Mouse (Mus musculus) lung, embryonic 14.5 days (tissue): ENCODE data around the gene Os9. TPM values are rescaled to one million over a fixed set of nuclear protein-coding genes. Genes with fewer than 3 reads are reported as not detected.

Source experiments
- ATAC-seq: fragments of 200-750 bp; cut with Nextera tagmentation; 2 replicates; pipeline ENCODE4 v1.8.0; 2017; ENCODE audit warnings: mild to moderate bottlenecking, moderate TSS enrichment, moderate library complexity; ENCODE audit not compliant: insufficient read depth
- DNase-seq: peaks from one replicate; pipeline ENCODE4 v3.0.0-alpha.2; 2015
- H3K27ac ChIP-seq: fragments of 300-500 bp; sonication (generic); 2 replicates; pipeline ENCODE4 v1.5.1; 2014; ENCODE audit warnings: low read depth, mild to moderate bottlenecking, moderate library complexity
- H3K27me3 ChIP-seq: fragments of 300-500 bp; sonication (generic); 2 replicates; pipeline ENCODE4 v1.6.1; 2014; ENCODE audit warnings: low read length, control low read depth; ENCODE audit not compliant: insufficient read depth
- H3K36me3 ChIP-seq: fragments of 300-500 bp; sonication (generic); 2 replicates; pipeline ENCODE4 v1.6.1; 2014; ENCODE audit warnings: control low read depth; ENCODE audit not compliant: insufficient read depth
- H3K4me1 ChIP-seq: fragments of 300-500 bp; sonication (generic); 2 replicates; pipeline ENCODE4 v1.6.1; 2014; ENCODE audit warnings: antibody characterized with exemption, control low read depth; ENCODE audit not compliant: insufficient read depth
- H3K4me2 ChIP-seq: fragments of 300-500 bp; sonication (generic); 2 replicates; pipeline ENCODE4 v1.6.1; 2014; ENCODE audit warnings: mild to moderate bottlenecking
- H3K4me3 ChIP-seq: fragments of 300-500 bp; sonication (generic); 2 replicates; pipeline ENCODE4 v1.5.1; 2014; ENCODE audit warnings: low read depth, low read length
- H3K9ac ChIP-seq: fragments of 300-500 bp; sonication (generic); 2 replicates; pipeline ENCODE4 v1.6.1; 2014
- H3K9me3 ChIP-seq: fragments of 300-500 bp; sonication (generic); 2 replicates; pipeline ENCODE4 v1.6.1; 2016; ENCODE audit warnings: low read depth, low read length, control low read depth
- CTCF ChIP-seq: IDR thresholded peaks from 2 replicates; pipeline ENCODE4 v1.5.1; 2016; ENCODE audit warnings: antibody characterized with exemption, low read depth
- WGBS: fragments of 180-500 bp; shearing (Covaris S2); extraction: QIAGEN DNeasy Blood & Tissue Kit; methylation state at CpG from one replicate; pipeline ENCODE4 v1.1.7; 2014; 5-methylcytosine and 5-hydroxymethylcytosine counted together
- polyA plus RNA-seq: library from polyadenylated mRNA; unstranded; fragments of >200 nt; fragmentation: Nextera tagmentation; extraction: Ambion mirVana; gene quantifications from 2 replicates; pipeline ENCODE4 v1.2.1, GENCODE M21; 2014

The Os9 gene
- polyA plus RNA-seq, 1 experiment from 2014 or later = 56.8 TPM

GRCm38 (mm10) chr10:127125210-127126001 is 4.5 kb upstream of the Os9 start:
- no peaks in the 10 kb centered on the region for H3K36me3 ChIP-seq
- H3K4me1 ChIP-seq = peaks cover under 1% of the 10 kb centered on the region; the same call in 1 of the 2 replicates
- H3K27ac ChIP-seq = no peak overlapping the region
- no peak overlapping the region for H3K4me2 ChIP-seq
- 72% methylated on average over 9 of the region's 9 CpGs for WGBS
- DNase-seq (peak; percentile 58), ATAC-seq (no peak)
- H3K9me3 ChIP-seq = no peaks in the 10 kb centered on the region
- H3K4me3 ChIP-seq = no peak overlapping the region
- no peaks in the 10 kb centered on the region for H3K27me3 ChIP-seq
- peak; percentile 52 for TF ChIP-seq CTCF
- no peak overlapping the region for H3K9ac ChIP-seq

GRCm38 (mm10) chr10:127123436-127123805 is 2.5 kb upstream of the Os9 start:
- Histone ChIP-seq H3K4me1 (peaks cover 3% of the 10 kb centered on the region; the same call in 1 of the 2 replicates), H3K4me2 (peak overlapping the region; percentile 60), H3K36me3 (peaks cover 10% of the 10 kb centered on the region; the same call in 1 of the 2 replicates), H3K27ac (no peak overlapping the region), H3K9ac (no peak overlapping the region), H3K4me3 (peak overlapping the region; percentile 23), H3K9me3 (no peaks in the 10 kb centered on the region), H3K27me3 (no peaks in the 10 kb centered on the region)
- peak; percentile 86 for DNase-seq
- WGBS = 9% methylated on average over 4 of the region's 4 CpGs
- no peak for ATAC-seq
- peak; percentile 69 for TF ChIP-seq CTCF

- Histone ChIP-seq H3K4me1 (peaks cover 3% of the 10 kb centered on the region; the same call in 1 of the 2 replicates), H3K27me3 (no peaks in the 10 kb centered on the region), H3K4me2 (peak overlapping the region; percentile 60), H3K4me3 (peak overlapping the region; percentile 23), H3K9me3 (no peaks in the 10 kb centered on the region), H3K9ac (no peak overlapping the region), H3K27ac (no peak overlapping the region), H3K36me3 (peaks cover 15% of the 10 kb centered on the region)
- DNase-seq (peak; percentile 76), ATAC-seq (no peak)
- 12% methylated on average over 13 of the region's 13 CpGs for WGBS
- TF ChIP-seq CTCF = no peak
Measured at GRCm38 (mm10) chr10:127122784-127123435, 2.0 kb upstream of the Os9 start.

GRCm38 (mm10) chr10:127122018-127122417 is 1.1 kb upstream of the Os9 start:
- Histone ChIP-seq H3K9me3 (no peaks in the 10 kb centered on the region), H3K27me3 (no peaks in the 10 kb centered on the region), H3K4me1 (peaks cover 3% of the 10 kb centered on the region; the same call in 1 of the 2 replicates), H3K36me3 (peaks cover 23% of the 10 kb centered on the region), H3K9ac (no peak overlapping the region), H3K4me2 (no peak overlapping the region), H3K4me3 (no peak overlapping the region), H3K27ac (no peak overlapping the region)
- DNase-seq (no peak), ATAC-seq (no peak)
- TF ChIP-seq CTCF = no peak
- 84% methylated on average over 3 of the region's 3 CpGs for WGBS

GRCm38 (mm10) chr10:127120301-127121065 is 448 bp downstream of the Os9 start:
- H3K36me3 ChIP-seq = peaks cover 27% of the 10 kb centered on the region
- peaks cover 3% of the 10 kb centered on the region; the same call in 1 of the 2 replicates for H3K4me1 ChIP-seq
- no peak for TF ChIP-seq CTCF
- peak overlapping the region; percentile 93 for H3K4me2 ChIP-seq
- no peak overlapping the region for H3K27ac ChIP-seq
- peak overlapping the region; percentile 75 for H3K4me3 ChIP-seq
- 3% methylated on average over 34 of the region's 34 CpGs for WGBS
- DNase-seq = peak; percentile 23
- no peaks in the 10 kb centered on the region for H3K9me3 ChIP-seq
- ATAC-seq = peak; percentile 39
- H3K9ac ChIP-seq = peak overlapping the region; percentile 70
- H3K27me3 ChIP-seq = no peaks in the 10 kb centered on the region

- no peak for ATAC-seq
- Histone ChIP-seq H3K9ac (no peak overlapping the region), H3K27ac (no peak overlapping the region), H3K9me3 (no peaks in the 10 kb centered on the region), H3K27me3 (no peaks in the 10 kb centered on the region), H3K4me3 (no peak overlapping the region), H3K4me2 (no peak overlapping the region), H3K4me1 (peaks cover 3% of the 10 kb centered on the region; the same call in 1 of the 2 replicates), H3K36me3 (peaks cover 27% of the 10 kb centered on the region)
- DNase-seq = no peak
- 90% methylated on average over 10 of the region's 10 CpGs for WGBS
- no peak for TF ChIP-seq CTCF
Measured at GRCm38 (mm10) chr10:127119229-127119628, 1.7 kb downstream of the Os9 start.
